Mouse (Mus musculus) embryonic fibroblast, embryonic 13.5 days (primary cell): ENCODE data around the gene Gm6408. TPM values are rescaled to one million over a fixed set of nuclear protein-coding genes. Genes with fewer than 3 reads are reported as not detected.
"Not testable (repeated sequence)": the region's sequence is repeated elsewhere in the genome, so short reads cannot be mapped to it uniquely, and the experiment has no call there.

ENCODE experiments used
- H3K27ac ChIP-seq: 2 replicates; pipeline ENCODE4 v1.5.1; 2012; ENCODE audit warnings: low read length, control low read depth, inconsistent platforms; ENCODE audit not compliant: insufficient read depth
- H3K4me1 ChIP-seq: 2 replicates; pipeline ENCODE4 v1.6.1; 2011; ENCODE audit warnings: low read length; ENCODE audit not compliant: control insufficient read depth, insufficient read depth
- H3K4me3 ChIP-seq: 2 replicates; pipeline ENCODE4 v1.5.1; 2011; ENCODE audit warnings: mild to moderate bottlenecking, control low read depth, low read length; ENCODE audit not compliant: insufficient read depth
- CTCF ChIP-seq: IDR thresholded peaks from 2 replicates; pipeline ENCODE4 v1.5.1; 2011; ENCODE audit warnings: mild to moderate bottlenecking, control low read depth, low read length, moderate library complexity, borderline replicate concordance; ENCODE audit not compliant: insufficient read depth
- POLR2A ChIP-seq: IDR thresholded peaks from 2 replicates; pipeline ENCODE4 v1.6.1; 2011; ENCODE audit warnings: low read depth, mild to moderate bottlenecking, control low read depth, low read length, moderate library complexity
- polyA plus RNA-seq: library from polyadenylated mRNA; stranded (reverse); fragments of >200 nt; gene quantifications from 2 replicates; pipeline ENCODE4 v1.2.4, GENCODE M21; 2011; ENCODE audit warnings: low read depth; ENCODE audit not compliant: missing spikeins, insufficient read length

Gm6408 gene
- polyA plus RNA-seq, 1 experiment, result not detected

- Histone ChIP-seq H3K4me1 (no peaks in the 10 kb centered on the region), H3K27ac (no peak overlapping the region), H3K4me3 (no peak overlapping the region)
- TF ChIP-seq POLR2A (no peak), CTCF (no peak)
These were observed 20.2 kb upstream of the Gm6408 start for GRCm38 (mm10) chr5:146461612-146462011.

- Histone ChIP-seq H3K4me3 (no peak overlapping the region), H3K27ac (no peak overlapping the region), H3K4me1 (no peaks in the 10 kb centered on the region)
- TF ChIP-seq POLR2A (no peak), CTCF (no peak)
These were observed 15.1 kb upstream of the Gm6408 start for GRCm38 (mm10) chr5:146466663-146467062.

GRCm38 (mm10) chr5:146468311-146468710 is 13.5 kb upstream of the Gm6408 start:
- H3K4me3 ChIP-seq, result no peak overlapping the region
- TF ChIP-seq CTCF (no peak), POLR2A (no peak)
- H3K27ac ChIP-seq, result no peak overlapping the region
- no peaks in the 10 kb centered on the region for H3K4me1 ChIP-seq

- no peaks in the 10 kb centered on the region for H3K4me1 ChIP-seq
- H3K27ac ChIP-seq, result no peak overlapping the region
- H3K4me3 ChIP-seq, result no peak overlapping the region
- TF ChIP-seq CTCF (no peak), POLR2A (no peak)
These were observed 10.9 kb upstream of the Gm6408 start for GRCm38 (mm10) chr5:146470821-146471220.

- H3K27ac ChIP-seq, result no peak overlapping the region
- TF ChIP-seq POLR2A (no peak), CTCF (no peak)
- no peak overlapping the region for H3K4me3 ChIP-seq
- no peaks in the 10 kb centered on the region for H3K4me1 ChIP-seq
These were observed 10.5 kb upstream of the Gm6408 start for GRCm38 (mm10) chr5:146471311-146471710.

GRCm38 (mm10) chr5:146471821-146472220 is 9.9 kb upstream of the Gm6408 start:
- H3K27ac ChIP-seq, result no peak overlapping the region
- no peaks in the 10 kb centered on the region for H3K4me1 ChIP-seq
- TF ChIP-seq CTCF (no peak), POLR2A (no peak)
- no peak overlapping the region for H3K4me3 ChIP-seq

- H3K27ac ChIP-seq, H3K4me1 ChIP-seq, H3K4me3 ChIP-seq: not testable (repeated sequence)
These were observed 2.2 kb upstream of the Gm6408 start for GRCm38 (mm10) chr5:146479564-146479963.

GRCm38 (mm10) chr5:146488959-146489358 is 7.2 kb downstream of the Gm6408 start:
- H3K27ac ChIP-seq, H3K4me3 ChIP-seq, H3K4me1 ChIP-seq: not testable (repeated sequence)

- not testable (repeated sequence) for H3K27ac ChIP-seq, H3K4me3 ChIP-seq, H3K4me1 ChIP-seq
These were observed 9.3 kb downstream of the Gm6408 start, which contains the start of gene Gm6370 for GRCm38 (mm10) chr5:146491063-146491462. TSS of gene Gm6370 (plus strand) at chr5:146491363.

GRCm38 (mm10) chr5:146502099-146502498 is 20.3 kb downstream of the Gm6408 start, which contains the start of gene 4930449I24Rik:
TSS of gene 4930449I24Rik (plus strand) at chr5:146502399.
- H3K4me1 ChIP-seq, H3K27ac ChIP-seq, H3K4me3 ChIP-seq: not testable (repeated sequence)

- not testable (repeated sequence) for H3K27ac ChIP-seq, H3K4me3 ChIP-seq, H3K4me1 ChIP-seq
These were observed 32.1 kb downstream of the Gm6408 start, which contains the start of gene Gm3402 for GRCm38 (mm10) chr5:146513823-146514222. TSS of gene Gm3402 (plus strand) at chr5:146514123.

GRCm38 (mm10) chr5:146525501-146525900 is 43.7 kb downstream of the Gm6408 start, which contains the start of gene Gm3404:
TSS of gene Gm3404 (plus strand) at chr5:146525801.
- H3K27ac ChIP-seq, H3K4me1 ChIP-seq, H3K4me3 ChIP-seq: not testable (repeated sequence)

Other genes with a start within 250 kb of the Gm6408 start
- gene Wasf3, start 97.0 kb upstream of the Gm6408 start, polyA plus RNA-seq, result 9.1 and 10.6 TPM in 2 replicates
- not detected in 2 replicates for gene Gm6370, start 9.4 kb downstream of the Gm6408 start, polyA plus RNA-seq
- not detected in 2 replicates for gene 4930449I24Rik, start 20.4 kb downstream of the Gm6408 start, polyA plus RNA-seq
- gene Gm3402, start 32.2 kb downstream of the Gm6408 start, polyA plus RNA-seq, result not detected in 2 replicates
- not detected in 2 replicates for gene Gm3404, start 43.8 kb downstream of the Gm6408 start, polyA plus RNA-seq
- not detected in 2 replicates for gene Gm3409, start 55.7 kb downstream of the Gm6408 start, polyA plus RNA-seq
- not detected in 2 replicates for gene Gm3415, start 74.2 kb downstream of the Gm6408 start, polyA plus RNA-seq
- not detected in 2 replicates for gene Gpr12, start 103.3 kb downstream of the Gm6408 start, polyA plus RNA-seq